Mouse (Mus musculus): ENCODE data around the gene Gzf1. TPM values are rescaled to one million over a fixed set of nuclear protein-coding genes. Genes with fewer than 3 reads are reported as not detected.

Gene Gzf1
- 10 to 100 TPM; 31.8 to 33.5 TPM for total RNA-seq (2021)
- long read RNA-seq, full-length matches to known transcripts, result 22 of 30 reads
- long read RNA-seq, partial matches to known transcripts, result 5 of 30 reads
- long read RNA-seq, other reads (novel, unspliced or antisense), result 3 of 30 reads

DNA sequence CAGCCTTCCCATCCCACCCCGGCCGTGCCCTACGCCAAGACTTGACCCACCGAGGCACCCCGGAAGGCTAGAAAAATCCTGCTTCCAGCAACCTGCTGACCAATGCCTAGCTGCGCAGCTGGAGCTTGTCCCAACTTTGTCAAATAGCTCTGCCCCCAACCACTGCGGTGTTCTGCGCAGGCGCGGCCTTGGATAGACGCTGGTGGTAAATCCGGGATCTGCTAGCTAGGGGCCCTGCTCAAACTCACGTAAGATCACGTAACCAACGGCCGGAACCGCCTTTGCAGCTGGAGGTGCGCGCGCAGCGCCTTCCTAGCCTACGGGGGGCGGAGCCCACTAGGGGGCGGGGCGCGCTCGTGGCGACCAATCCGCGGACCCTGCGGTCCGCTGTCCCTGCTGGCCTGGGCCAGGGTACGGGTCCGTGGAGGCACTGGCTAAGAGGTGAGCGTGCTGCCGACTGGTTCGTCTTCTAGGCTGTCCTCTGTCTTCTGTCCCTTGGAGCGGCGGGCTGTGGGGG, at the start of gene Gzf1:
Gene Gzf1 (plus strand): TSS at position 249 of the 517 bp plus-strand sequence.
- DNase-seq (ENCODE audit: low spot score in 2 of 2), result peak; percentile 98 to 100

DNA sequence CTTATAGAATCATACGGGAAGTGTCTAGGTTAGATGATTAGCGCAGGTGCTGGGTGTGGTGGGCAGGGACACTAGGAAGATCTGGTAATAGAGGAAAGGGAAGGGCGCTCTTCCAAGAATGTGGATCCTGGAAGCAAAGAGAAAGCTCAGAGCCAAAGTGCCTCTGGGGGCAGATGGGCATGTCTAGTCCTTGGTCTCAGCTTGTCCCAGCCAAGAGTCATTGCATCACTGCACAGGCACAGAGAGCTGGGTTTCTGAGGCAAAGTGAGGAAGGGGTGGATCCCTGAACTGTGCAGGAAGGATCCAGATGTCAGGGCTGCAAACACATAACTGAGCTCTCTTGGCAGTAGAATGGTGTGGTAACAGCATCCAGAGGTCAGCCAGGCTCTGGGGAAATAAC, 49.2 kb upstream of the Gzf1 start:
- DNase-seq (ENCODE audit: low spot score in 2 of 2), result no peak

DNA sequence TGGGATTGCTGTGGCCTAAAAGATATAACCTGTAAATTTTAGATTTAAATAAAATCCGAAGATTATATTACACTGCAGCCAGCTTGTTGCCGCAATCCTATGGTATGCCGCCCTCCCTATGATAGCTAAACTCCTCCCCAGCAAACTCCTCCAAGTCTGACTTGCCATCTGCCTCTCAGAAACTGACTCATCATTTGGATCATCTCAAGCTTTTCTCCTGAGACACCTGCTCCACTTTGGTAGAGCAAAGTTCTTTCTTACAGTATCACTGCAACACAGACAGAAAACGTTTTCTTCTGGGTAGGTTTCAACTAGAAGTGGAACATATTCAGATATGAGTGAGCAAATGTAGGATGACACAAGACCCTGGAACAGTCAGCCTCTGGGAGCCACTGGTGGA, 46.4 kb upstream of the Gzf1 start:
- peak in 1 of 2 experiments; percentile 67 for DNase-seq (ENCODE audit: low spot score in 2 of 2)

DNA sequence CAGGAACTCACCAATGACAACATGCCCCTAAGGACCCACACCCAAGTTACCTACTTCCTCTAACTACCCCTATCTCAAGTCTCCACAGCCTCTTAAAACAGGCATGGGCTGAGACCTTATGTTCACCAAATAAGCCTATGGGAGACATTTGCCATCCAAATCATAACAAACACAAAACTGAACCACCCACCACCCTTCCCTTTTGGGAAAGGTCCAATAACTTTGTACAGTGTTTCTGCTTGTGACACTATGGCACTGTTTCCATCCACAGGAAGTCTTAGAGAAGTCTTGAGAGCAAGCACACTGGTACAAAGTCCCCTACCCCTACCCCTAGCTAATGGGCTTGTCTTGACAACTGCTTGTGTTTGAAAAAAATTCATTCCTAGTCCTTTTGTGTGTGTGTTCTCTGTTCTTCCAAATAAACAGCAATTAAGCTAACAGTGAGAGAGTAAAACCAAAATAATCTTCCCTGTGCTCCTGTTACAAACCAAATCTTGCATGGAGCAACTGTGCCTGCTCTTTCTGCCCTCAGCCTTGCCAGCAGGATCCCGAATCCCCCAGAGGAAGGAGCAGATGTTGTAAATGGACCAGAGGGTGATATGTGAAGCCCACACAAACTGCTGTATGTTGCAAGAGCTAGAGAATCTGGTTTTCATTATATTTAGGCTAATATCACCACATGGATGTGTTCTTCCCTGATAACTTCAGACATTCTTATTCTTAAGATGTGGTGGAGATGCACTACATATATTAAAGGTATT, 38.0 kb upstream of the Gzf1 start:
- peak in 1 of 2 experiments; percentile 51 for DNase-seq (ENCODE audit: low spot score in 2 of 2)

DNA sequence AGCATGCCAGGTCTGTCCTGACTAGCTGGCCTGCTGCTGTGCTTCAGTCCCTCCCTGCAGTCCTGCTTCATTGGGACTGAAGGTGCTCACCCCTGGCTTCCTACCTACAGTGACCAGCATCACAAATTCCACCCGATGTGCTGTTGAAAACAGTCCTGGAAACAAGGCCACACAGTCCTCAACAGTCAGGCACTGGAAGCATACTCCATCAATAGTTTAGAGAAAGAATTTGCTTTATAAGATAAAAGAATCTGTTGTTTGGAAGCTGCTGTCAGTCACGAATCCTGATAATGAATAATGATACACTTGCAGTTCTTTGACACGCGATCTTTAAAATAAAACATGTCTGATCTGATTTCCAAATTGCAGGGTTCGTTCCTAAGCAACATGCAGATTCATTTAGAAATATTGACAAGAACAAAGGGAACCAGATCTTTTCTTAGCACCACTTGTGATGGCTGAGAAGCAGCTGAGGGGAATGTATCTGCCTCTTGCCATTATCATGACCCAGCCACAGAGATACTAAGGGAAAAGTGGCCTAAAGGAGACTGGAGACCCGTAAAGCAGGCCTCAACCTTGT, 36.3 kb upstream of the Gzf1 start:
- DNase-seq (ENCODE audit: low spot score in 2 of 2), result peak in 1 of 2 experiments; percentile 56

DNA sequence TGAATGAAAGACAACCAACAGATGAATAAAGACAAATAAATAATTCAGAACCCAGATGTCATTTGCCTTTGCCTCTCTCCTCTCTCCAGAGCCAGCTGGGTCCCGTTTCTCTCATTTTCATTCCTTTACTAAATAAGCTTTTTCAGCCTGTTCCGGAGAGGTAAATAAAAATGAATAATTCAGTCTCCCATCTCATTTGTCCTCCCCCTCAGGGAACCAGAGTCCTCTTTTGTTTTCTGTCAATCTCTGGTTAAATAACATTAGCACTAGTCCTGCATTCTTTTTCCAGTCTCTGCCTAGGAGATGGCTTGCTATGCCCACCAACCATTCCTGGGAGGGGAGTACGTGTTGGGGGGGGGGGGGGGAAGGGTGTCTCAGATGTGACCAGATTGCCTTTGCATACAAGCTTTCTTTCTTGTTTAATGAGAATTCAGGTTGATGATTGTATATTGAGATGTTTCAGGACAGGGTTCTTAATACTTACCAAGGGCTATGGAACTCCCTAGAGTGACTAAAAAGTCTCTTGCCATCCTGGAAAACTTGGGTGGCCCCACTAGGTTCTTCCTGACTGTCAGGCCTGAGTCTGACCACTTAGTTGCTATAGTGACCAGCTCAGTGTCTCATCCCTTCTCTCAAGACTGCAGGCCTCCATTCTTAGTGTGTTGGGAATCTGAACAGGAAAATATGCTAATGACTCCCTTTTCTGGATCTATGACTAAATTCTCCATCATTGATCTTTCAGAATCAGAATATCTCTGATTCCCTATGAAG, 30.1 kb upstream of the Gzf1 start:
- peak in 1 of 2 experiments; percentile 29 for DNase-seq (ENCODE audit: low spot score in 2 of 2)

DNA sequence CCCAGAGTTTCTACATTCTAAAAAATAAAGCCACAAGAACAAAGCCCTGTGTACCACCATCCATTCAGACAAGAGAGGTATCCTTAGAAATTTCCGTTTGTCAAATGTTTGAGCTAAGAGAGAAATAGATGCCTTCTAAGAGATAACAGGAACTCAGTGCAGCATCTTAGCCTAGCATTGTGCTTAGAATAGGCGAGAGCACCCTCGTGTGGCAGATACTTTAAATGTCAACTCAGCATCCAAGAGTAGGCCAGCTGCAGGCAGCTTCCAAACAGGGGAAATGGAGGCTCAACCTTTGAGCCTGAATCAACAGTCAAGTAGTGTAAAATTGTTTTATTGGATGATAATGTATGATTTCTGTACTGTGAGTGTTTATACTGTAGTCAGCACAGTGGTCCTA, 25.9 kb upstream of the Gzf1 start:
- DNase-seq (ENCODE audit: low spot score in 2 of 2), result peak; percentile 71 to 90

DNA sequence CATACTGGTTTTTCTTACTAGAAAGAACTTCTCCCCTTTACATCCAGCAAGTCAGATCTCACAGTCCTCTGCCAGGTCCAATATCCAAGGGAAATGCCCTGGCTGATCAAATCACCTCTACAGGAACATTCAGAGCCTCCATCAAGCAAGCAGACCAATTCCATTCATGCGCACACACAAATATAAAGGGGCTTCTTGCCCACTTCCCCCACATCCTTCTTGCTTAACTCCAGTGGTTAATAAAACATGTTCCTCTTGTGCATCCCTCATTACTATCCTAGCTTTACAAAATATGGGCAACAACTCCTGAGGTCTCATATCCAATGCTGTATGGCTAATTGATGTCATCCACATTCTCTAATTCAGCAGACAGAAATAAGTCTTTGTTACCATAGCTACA, 17.4 kb upstream of the Gzf1 start:
- no peak for DNase-seq (ENCODE audit: low spot score in 2 of 2)

DNA sequence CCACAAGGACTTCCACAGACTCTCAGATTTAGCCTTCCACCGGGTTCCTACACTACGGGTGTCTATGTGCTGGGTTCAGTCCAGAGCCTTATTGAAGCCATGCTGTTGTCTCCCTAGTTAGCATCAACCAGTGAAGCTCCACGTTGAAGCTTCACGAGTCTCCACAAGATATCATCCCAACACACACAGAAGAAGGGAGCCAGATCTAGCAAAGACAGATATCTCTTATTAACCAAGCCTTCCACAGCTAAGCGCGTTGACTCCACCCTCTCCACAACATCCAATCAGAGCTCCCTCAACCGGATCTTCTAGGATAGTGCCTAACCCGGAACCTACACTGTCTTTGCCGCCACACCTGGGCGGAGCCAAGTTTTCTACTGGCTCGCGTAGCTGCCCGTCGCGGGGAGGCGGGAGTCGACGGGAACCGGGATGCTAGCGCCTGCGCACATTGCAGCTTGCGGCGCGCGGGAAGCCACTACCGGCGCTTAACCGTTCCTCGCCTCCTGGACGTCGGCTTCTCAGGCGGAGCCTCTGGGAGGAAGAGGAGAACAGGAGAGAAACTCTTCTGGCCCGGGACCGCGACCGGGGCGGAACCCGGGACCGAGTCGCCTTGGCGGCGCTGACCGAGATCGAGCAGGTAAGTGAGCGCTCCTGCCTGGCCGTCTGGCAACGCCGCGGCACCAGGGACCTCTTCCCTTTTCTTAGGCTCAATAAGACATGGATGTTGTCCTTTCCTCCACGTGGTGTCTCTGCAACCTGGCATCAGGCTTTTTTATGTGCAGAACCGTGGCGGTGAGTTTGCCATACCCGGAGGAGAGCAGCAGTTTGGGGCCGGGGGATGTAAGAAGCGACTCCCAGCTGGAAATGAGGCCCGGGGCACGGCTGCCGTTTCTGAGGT, 8.4 kb upstream of the Gzf1 start, which contains the start of gene Nxt1:
Gene Nxt1 (plus strand): TSS at position 403 of the 898 bp plus-strand sequence.
- DNase-seq (ENCODE audit: low spot score in 2 of 2), result peak; percentile 98 to 99

DNA sequence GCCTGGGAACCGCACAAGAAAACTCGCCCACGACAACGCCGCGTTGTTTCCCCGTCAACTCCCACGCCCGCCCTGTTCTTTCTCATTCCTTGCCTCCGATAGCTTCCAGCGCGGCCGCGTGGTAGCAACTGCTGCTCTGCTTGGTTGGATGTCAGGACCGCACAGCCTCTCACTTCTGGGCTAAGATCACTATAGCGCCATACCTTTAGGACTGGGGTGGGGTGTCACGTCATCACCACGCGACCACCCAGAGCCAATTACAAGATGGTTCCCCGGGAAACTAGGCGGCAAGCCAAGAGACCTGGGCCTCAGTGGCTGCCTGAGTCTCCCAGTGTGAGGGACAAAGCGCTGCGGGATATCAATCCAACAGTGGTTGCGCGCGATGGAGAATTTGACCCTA, 3.0 kb upstream of the Gzf1 start:
- DNase-seq (ENCODE audit: low spot score in 2 of 2), result peak; percentile 63 to 83

DNA sequence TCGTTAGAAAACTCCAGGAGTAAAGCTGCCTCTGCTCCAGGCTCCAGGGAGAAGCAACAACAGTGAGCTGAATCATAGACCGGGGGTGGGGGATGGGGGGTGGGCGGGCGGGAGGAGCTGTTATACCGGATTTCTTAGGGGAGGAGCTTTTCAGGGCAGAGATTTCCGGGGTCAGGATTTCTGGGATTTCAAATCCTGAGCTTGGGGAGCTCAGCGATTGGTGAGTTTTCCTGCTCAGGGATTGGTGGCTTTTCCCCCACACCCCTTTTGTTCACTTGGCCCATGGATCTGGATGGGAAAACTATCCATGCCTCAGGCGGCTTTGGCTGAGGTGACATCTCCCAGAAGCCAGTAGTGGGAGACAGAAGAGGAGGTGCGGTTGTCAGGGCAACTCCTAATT, 1.5 kb upstream of the Gzf1 start:
- DNase-seq (ENCODE audit: low spot score in 2 of 2), result peak; percentile 38 to 69

DNA sequence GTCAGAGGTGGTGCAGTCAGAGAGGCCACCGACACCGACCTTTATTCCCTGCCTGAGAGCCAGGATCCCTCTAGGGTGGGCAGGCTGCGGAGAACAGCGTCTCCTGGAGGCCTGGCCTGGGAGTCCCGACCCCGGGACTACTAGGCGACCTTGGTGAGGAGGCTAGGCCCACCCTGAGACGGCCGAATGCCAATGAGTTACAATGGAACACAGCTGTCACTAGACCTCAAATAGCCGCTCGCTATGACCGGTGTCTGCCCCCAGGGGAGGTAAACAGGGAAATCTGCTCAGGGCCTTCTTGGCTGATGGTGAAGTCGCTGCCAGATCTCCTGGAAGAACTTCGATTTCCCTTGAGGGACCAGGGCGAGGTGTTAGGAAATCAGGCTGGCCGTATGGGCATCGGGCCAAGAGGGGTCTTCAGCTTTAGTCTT, 653 bp downstream of the Gzf1 start:
- DNase-seq (ENCODE audit: low spot score in 2 of 2), result no peak

DNA sequence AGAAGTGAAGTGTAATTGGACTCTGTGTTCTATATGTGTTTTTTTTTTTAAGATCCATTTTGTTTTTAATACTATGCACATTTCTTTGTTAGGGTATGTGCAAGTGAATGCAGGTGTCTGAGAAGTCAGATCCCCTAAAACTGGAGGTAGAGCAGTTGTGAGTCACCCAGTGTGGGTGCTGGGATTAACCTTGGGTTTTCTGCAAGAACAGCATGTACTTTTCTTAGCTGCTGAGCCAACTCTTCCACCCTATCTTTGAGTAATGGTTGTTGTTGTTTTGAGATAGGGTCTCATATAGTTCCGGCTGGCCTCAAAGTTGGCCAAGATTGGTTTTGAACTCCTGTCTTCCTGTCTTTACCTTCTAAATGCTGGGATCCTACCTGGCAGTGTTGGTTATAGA, 2.2 kb downstream of the Gzf1 start:
- DNase-seq (ENCODE audit: low spot score in 2 of 2), result no peak

DNA sequence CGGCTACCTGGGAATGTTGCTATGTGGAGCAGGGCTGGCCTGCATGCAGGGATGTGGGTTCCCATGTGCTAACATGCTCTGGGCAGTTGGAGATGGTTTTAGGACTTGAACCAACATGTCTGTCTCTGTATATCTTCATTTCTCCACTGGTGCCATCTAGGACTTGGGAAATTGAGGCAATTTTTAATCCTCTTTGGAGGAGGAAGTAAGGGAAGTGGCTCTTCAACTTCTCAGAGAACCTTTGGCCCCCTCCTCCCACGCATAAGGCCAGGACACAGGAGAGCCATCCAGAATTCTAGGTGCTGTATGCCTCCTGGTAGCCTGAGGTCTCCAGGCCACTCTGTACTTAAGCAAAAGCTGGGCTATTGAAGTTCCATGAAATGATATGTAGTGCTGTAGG, 4.1 kb downstream of the Gzf1 start:
- no peak for DNase-seq (ENCODE audit: low spot score in 2 of 2)

DNA sequence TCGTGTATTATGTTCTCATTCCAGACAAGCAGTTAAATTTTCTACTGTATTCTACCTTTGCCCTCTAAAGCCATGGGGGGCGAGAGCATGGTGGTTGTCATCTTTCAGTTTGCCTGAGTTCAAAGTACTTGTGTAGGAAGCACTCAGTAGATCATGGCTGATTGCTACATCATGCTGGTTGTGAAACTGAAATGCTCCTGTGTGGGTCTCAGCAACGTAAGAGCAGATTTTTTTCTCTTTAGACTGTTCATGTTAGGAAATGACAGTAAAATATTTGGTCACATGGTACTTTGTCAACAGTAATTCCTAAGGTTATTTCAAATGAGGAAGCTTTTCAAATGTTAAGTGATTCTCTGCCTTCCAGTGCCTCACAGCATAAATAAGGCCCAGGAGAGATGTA, 4.9 kb downstream of the Gzf1 start:
- DNase-seq (ENCODE audit: low spot score in 2 of 2), result no peak

DNA sequence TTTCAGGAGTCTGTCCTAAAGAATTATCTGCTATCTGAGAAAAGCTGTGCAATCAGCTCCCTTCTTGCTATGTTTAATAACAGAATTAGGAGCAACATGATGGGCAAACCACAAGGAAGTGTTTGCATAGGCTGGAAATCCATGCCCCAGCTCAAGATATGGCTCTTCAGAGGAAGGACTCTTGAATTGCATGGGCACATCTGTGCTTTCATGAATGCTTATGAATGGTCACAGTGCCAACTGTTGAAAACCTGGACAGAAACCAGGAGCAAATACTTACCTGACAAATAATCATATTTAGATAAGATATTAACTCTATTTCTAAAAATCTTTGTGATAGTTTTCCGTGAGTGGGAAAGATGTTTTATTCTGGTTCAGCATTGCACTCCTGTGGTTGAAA, 6.0 kb downstream of the Gzf1 start:
- DNase-seq (ENCODE audit: low spot score in 2 of 2), result no peak

DNA sequence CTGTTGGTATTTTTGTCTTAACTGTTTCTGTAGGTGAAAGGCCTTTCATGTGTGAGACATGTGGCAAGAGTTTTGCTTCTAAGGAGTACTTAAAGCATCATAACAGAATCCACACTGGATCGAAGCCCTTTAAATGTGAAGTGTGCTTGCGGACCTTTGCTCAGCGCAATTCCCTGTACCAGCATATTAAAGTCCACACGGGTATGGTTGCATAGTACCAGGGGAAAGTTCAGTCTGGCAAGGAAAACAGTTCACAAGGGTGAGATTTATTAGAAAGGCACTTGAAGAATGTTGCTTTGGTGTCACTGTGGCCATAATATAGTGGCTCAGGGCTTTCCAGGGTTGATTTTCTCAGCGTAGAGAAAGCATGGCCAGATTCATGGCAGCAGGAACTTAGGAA, 7.1 kb downstream of the Gzf1 start:
- DNase-seq (ENCODE audit: low spot score in 2 of 2), result no peak

DNA sequence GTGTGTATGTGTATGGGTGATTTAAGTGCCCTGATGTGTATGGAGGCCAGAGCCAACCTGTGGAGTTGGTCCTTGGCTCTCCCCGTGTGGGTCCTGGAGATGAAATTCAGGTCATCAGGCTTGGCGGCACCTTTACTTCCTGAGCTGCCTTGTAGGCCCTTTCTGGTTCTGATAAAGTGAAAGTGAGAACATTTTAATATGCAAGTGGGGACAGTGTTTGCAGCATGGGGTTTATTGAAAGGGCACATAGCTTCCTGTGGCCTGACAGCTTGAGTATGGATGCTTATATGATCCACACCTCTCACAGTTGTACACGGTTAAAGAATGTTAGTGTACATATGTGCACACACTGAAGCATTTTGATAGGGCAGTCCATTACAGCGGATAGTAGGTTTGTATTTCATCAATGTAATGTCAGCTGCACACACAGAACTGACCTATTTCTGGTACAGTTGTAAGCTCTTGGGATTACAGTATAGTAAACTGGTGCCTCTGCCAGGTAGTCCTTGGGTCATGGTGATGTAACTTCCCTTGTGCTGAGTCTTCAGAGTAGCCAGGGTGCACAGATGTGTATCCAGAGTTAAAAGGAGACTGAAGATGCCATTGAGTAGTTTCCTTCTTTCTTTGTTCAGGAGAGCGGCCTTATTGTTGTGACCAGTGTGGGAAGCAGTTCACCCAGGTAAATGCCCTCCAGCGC, 8.8 kb downstream of the Gzf1 start:
- no peak for DNase-seq (ENCODE audit: low spot score in 2 of 2)

DNA sequence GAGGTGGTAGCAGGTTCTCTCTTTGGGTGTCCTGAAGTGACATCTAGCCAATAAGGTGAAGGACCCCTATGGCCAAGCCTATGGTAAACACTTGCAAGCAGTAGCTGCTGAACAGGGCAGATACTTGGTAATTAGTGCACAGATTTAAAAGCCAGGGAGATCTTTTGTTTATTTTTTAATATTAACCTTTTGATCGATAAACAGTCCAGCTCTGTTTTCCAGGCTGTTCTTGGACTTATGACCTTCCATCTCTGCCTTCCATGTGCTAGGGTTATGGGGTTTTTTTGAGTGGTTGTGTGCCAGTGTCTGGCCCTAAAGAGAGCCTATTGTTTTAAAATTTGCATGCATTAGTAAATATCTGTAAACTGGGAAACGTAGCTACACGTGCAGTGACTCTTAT, 9.5 kb downstream of the Gzf1 start:
- no peak for DNase-seq (ENCODE audit: low spot score in 2 of 2)

DNA sequence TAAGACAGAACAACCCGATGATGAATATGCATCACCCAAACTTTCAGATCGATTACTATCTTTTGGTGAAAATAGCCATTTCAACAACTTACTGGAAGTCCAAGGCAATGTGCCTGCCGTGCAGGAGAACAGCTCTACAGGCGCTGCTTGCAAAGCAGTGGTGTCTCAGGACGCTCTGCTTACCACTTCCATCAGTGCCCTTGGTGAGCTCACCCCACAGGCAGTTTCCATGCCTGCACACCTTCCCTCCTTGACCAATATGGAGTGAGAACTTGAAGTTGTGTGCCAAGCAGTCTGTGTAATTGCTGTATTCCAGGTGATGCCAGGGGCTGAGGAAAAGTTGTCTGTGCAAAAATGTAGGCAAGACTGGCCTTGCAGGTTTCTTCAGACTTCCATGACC, 10.0 kb downstream of the Gzf1 start:
- DNase-seq (ENCODE audit: low spot score in 2 of 2), result no peak

All from layer of hippocampus, adult 18-20 months (tissue).